Mouse (Mus musculus) neutrophil, adult 5-6 weeks (primary cell): ENCODE data around the gene Lmo7. TPM values are rescaled to one million over a fixed set of nuclear protein-coding genes. Genes with fewer than 3 reads are reported as not detected.

ENCODE experiments used
- ATAC-seq: fragments of 151-379, 151-347 bp; 2 replicates; pipeline ENCODE4 v1.8.0; 2017; ENCODE audit warnings: mild to moderate bottlenecking, moderate TSS enrichment; ENCODE audit not compliant: insufficient number of reproducible peaks, poor library complexity, low FRiP score, severe bottlenecking; ENCODE audit errors: extremely low read depth
- total RNA-seq: library from RNA; stranded (forward); fragments of 200-1000 nt; gene quantifications from 2 replicates; pipeline ENCODE4 v1.2.3, GENCODE M21; 2017

The Lmo7 gene
- total RNA-seq, 1 experiment from 2014 or later, result 1.0 TPM

DNA sequence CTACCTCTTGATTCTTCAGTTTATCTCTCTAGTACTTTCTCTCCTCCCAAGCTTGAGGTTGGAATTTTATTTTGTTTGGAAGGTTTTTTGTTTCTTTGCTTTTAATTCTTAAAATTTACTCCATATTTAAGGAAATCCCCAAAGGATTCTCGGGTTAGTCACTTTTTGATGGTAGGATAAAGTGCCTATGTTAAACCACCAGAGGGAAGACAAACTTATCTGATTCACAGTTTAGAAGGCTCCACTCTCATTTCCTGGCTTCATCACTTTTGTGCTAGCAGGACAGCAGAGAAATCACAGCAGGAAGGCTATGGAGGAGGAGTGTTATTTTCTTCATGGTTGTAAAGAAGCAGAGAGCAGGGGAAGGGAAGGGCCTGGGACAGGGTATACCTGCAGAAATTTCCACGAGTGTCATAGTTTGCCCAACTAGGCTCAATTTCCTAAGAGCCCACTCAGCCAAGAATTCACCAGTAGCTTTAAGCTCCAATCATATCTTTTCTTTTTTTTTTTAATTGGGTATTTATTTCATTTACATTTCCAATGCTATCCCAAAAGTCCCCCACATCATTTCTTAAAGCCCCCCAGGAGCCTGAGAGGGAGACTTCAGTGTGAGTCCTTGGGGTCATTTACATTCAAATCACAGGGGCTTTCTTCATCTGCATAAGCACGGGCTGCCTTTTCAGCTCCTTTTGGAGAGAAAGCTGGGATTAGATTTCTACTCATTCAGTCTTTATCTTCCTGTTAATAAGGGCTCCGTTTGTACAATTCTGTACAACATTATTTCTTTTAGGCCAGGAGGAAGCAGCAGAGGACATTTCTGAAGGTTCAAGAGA, 46.8 kb downstream of the Lmo7 start:
- ATAC-seq, result no peak

DNA sequence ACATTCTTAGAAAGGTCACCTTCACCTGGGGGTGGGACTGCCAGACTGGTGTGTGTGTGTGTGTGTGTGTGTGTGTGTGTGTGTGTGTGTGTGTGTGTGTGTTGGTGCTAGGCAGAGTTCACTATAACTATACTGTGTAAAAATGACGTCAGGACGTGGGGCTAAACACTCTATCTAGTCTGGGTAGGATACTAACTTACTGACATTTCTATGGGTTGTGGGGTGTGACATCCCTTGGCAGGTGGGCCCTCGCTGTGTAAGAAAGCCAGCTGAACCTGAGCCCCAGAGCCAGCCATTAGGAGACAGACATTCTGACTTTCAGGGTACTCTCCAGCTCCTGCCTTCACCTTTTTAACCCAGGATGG, 47.4 kb downstream of the Lmo7 start:
- ATAC-seq, result no peak

GRCm38 (mm10) chr14:101778426-101778825, 48.7 kb downstream of the Lmo7 start:
- no peak for ATAC-seq

GRCm38 (mm10) chr14:101780016-101780415, 50.3 kb downstream of the Lmo7 start:
- ATAC-seq, result no peak

DNA sequence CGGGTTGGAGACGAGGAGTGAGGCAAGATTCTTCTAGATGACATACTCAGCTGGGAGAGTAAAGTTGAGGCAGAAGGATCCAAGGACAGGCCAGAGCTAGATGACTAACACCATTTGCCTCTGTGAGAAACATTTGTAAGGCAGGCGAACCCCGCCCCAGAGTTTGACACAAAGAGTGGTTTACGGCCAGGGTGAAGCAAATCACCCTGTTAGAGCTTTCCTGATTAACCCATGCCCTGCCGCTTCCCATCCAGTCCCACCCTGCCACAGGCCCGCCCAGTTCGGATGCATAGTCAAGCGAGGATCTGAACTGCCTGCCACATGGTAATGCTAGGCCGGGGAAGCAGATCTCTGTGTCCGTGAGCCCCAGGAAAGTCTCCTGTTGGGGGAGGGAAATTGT, 51.5 kb downstream of the Lmo7 start:
- no peak for ATAC-seq

- no peak for ATAC-seq
These were observed 52.3 kb downstream of the Lmo7 start for GRCm38 (mm10) chr14:101781943-101782510.

DNA sequence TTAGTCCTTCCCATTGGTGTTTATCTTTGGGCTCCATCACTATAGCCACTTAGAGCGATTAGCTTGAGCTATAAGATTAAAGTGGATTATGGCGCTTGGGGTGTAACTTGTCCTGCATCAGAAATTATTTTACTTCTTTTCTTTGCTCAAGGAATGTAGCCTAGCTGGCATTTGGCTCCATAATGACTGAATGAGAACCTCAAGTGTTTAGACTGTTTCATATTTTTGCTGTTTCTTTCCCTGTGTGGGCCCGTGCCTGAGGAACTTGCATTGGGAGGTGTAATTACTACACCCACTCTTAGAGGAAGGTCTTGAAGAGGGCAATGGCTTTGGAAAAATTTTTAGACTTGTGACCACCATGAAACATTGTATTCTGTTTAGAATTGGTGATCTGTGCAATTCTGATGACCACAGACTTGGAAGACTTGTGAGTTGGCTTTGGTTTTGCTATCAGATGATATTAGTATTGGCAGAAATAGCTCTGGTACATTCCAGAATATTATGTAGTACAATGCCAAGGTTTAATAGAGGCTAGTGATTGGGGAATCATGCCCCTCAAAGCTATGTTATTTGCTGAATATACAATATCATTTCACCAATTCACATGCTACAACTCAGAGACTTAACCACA, 54.7 kb downstream of the Lmo7 start:
- no peak for ATAC-seq

- ATAC-seq, result no peak
These were observed 58.1 kb downstream of the Lmo7 start for GRCm38 (mm10) chr14:101787903-101788302.

DNA sequence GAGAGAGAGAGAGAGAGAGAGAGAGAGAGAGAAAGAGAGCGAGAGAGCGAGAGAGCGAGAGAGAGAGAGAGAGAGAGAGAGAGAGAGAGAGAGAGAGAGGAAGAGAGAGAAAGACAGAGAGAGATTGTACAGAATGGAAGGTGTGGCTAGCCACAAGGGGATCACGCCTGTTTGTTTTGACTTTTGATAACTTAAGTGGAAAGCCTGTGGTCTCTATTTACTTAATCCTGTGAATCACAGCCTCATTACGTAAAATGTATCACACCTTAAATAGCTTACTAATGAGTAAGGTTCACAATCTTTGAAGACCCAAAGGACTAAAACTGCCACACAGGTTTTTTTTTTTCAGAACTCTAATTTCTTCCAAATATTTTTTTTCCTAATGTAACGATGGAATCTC, 58.7 kb downstream of the Lmo7 start:
- no peak for ATAC-seq

GRCm38 (mm10) chr14:101794553-101795177, 64.9 kb downstream of the Lmo7 start:
- no peak for ATAC-seq

GRCm38 (mm10) chr14:101797930-101798500, 68.3 kb downstream of the Lmo7 start:
- no peak for ATAC-seq

- no peak for ATAC-seq
These were observed 69.0 kb downstream of the Lmo7 start for GRCm38 (mm10) chr14:101798766-101799165.

DNA sequence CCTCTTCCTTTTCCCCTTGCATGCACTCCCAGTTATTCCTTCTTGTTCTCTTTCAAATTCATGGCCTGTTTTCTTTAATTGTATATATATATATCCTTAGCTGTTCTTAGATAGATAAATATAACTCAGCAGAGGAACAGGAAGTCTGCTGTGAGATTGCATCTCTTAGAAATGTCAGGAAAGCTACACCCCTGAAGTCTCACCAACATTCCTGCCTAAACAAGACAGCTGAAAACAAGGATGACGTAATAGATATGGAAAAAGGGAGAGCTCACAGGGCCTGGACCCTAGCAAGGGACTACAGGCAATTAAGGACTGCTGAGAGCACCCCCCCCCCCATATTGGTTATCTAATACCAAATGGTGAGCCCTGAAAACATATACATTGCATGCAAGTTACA, 71.9 kb downstream of the Lmo7 start:
- ATAC-seq, result no peak

DNA sequence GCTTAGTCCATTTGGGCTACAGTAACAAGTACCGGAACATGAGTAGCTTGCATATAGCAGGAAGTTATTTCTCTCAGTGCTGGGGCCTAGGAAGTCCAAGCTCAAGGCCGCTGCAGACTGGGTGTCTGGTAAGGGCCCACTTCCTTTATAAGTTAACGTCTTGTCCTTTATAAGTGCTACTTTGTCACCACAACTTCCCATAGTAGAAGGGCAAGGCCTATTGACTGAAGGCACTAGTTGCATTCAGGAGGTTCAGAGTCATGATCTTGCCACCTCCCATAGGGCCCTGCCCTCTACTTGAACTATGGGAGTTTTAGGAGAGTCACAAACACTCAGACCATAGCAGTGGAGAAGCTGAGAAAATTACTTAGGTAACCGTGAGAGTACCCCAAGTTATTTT, 74.4 kb downstream of the Lmo7 start:
- no peak for ATAC-seq

GRCm38 (mm10) chr14:101804562-101805327, 75.0 kb downstream of the Lmo7 start:
- ATAC-seq, result no peak

DNA sequence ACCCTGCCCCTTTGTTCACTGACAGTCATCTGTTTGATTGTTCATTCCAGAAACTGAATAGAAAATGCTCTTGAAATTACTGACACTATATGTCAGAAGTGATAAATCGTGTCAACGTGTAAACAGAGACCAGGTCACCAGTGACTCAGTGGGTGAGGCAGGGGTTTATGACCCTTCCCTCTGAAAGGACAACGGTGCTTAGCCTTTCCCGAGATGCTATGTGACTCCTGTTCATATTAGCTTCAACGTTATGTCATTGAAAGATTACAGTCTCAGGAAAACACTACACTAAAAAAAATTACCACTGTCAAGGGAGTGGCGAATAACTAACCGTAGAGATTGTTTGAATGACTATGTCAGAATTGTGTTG, 75.6 kb downstream of the Lmo7 start:
- ATAC-seq, result no peak

DNA sequence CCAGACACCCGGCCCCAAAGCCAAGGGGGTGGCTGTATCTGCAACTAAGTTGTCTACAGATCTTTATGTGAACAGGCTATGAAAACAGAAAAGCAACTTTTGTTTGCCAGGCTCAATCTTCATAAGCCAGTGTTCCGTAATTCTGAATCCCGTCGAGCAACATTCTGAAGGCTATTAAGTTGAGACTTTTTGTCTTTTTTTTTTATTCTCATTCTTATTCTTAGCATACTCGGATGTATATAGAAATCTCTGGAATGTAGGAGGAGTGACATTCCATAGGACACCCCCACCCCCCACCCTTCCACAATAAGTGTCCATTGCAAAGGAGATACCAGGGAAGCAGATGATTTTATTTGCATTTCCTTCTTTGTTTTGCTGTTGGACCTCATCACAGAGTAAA, 76.3 kb downstream of the Lmo7 start:
- no peak for ATAC-seq

- ATAC-seq, result no peak
These were observed 76.8 kb downstream of the Lmo7 start for GRCm38 (mm10) chr14:101806607-101807006.

- ATAC-seq, result no peak
These were observed 86.7 kb downstream of the Lmo7 start for GRCm38 (mm10) chr14:101816450-101816849.
